Mouse (Mus musculus): ENCODE measurements around the gene Kifc1.
"Not testable (repeated sequence)": the region's sequence is repeated elsewhere in the genome, so short reads cannot be mapped to it uniquely, and the experiment has no call there.

Kifc1 gene

DNA sequence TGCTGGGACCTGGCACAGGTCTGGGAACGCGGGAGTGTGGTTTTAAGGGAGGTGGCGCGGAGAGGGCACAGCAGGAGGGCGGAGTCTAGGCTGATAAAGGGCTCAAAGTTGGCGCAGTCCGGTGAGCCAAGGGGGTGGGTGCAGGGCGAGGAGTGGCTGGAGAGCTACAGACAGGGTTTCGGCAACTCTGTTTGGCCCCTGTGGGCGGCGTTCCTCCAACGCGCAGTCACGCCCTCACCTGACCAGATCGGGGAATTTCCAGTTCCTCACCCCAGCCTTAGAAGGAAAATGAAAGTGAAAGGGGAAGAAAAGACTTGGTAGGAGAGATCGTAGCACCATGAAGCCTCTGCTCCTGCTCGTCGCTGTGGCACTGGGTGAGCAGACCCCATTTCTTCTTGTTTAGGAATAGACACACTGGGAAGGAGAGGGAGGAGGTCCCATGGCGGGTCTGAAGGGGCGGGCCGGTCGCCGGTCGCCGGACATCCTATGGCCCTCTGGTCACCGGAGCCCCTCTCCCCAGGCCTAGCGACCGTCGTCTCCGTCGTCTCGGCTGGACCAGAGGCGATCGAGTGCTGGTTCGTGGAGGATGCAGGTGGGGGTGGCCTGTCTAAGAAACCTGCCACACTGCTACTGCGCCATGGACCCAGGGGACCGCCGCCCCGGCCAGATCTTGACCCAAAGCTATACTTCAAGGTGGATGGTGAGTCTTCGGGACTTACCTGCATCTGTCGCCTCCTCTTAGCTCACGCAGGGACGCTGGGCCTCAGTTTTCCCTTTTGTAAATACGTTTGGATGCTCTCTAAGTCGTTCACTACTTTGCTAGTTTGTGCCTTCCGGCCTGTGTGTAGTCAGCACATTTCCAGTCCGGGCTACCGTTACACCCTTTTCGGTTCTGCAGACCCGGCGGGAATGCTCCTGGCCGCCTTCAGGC, 29.2 kb upstream of the Kifc1 start:
- peak in 1 of 2 experiments; percentile 50 for DNase-seq (ENCODE audit: low spot score in 2 of 2)

DNA sequence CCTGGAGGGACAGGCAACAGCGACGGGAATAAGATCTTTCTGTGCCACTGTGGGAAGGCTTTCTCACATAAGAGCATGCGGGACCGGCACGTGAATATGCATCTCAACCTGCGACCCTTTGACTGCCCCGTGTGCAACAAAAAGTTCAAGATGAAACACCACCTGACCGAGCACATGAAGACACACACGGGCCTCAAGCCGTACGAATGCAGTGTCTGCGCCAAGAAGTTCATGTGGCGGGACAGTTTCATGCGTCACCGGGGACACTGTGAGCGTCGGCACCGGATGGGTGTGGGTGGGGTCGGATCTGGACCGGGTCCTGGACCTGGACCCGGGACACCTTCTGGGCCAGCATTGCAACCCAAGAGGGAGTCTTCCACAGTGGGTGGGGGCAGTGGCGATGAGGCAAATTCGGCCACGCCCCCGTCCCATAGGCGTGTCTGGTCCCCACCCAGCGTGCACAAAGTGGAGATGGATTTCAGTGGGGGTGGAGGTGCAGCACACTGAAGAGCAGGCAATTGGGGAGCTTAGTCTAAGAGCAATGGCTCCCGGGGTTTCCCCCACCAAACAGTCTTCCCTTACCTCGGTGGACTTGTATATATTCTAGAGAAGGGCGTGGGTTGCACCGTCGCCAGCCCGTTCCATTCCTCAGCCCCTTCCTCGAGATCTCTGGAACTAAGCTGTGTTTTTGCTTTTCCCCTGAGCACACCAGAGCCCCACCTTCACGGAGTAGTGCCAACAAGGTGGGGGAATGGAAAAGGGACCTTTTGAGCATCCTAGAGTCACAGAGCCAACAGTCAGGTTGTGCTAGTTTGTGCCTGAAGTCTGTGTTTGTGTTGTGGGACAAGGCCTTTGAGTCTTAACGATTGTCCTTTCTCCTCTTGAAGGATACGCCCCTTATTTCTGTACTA, 28.1 kb upstream of the Kifc1 start:
- no peak for DNase-seq (ENCODE audit: low spot score in 2 of 2)

DNA sequence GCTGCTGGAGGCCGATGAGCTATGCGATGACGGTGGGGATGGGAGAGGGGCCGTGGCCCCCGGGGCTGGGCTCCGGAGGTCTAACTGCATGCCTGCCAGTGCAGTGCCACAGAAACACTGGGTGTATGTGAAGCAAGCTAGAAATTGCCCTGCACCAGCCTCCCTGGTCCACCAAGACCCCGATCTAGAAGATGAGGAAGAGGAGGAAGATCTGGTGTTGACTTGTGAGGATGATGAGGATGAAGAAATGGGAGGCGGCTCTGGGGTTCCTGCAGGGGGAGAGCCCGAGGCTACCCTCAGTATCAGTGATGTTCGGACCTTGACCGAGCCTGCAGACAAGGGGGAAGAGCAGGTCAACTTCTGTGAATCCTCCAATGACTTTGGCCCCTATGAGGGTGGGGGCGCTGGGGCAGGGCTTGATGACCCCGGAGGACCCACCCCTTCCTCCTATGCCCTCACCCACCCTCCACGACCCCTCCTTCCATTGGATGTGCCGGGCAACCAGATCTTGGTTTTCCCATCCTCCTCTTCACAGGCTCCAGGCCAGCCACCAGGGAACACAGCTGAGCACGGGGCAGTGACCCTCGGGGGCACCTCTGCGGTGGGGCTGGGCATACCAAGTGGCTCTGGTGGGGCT, 27.3 kb upstream of the Kifc1 start:
- DNase-seq (ENCODE audit: low spot score in 2 of 2): no peak

- peak in 1 of 2 experiments; percentile 5 for DNase-seq (ENCODE audit: low spot score in 2 of 2)
These were observed 26.6 kb upstream of the Kifc1 start for GRCm38 (mm10) chr17:33916847-33917655.

- no peak for DNase-seq (ENCODE audit: low spot score in 2 of 2)
These were observed 25.8 kb upstream of the Kifc1 start for GRCm38 (mm10) chr17:33916294-33916693.

DNA sequence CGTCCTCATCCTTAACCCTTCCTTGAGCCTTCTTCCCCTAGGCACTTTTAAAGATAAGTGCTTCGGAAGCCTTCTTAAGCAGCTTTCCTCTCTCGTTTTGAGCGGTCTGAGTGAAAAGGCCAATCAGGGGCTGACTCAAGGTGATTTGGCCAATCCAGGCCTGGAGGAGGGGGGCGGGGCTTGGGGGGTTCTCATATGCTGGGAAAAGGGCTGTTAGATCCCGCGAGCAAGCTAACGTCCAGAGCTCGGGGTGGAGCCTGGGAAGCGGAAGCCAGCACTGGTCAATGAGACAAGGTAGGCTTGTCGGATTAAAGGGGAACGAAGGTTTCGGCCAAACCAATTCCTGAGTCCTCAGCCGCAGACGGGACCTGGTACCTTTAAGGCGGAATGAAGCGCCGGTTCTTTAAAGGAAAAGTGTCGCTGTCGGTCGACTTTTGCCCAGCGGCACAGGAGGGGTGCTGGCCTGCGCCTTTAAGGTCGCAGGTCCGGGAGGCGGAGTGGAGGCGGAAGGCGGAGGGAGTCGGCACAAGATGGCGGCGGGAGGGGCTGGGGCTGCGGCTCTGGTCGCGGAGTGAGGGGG, 25.3 kb upstream of the Kifc1 start, which contains the start of the genes Tapbp and Zbtb22:
Gene Tapbp, plus strand, starts transcription at position 229 of the 580 bp plus-strand sequence.
Gene Zbtb22, plus strand, starts transcription at position 234 of the 580 bp plus-strand sequence.
- peak; percentile 96 to 98 for DNase-seq (ENCODE audit: low spot score in 2 of 2)

- no peak for DNase-seq (ENCODE audit: low spot score in 2 of 2)
These were observed 24.5 kb upstream of the Kifc1 start for GRCm38 (mm10) chr17:33914969-33915391.

DNA sequence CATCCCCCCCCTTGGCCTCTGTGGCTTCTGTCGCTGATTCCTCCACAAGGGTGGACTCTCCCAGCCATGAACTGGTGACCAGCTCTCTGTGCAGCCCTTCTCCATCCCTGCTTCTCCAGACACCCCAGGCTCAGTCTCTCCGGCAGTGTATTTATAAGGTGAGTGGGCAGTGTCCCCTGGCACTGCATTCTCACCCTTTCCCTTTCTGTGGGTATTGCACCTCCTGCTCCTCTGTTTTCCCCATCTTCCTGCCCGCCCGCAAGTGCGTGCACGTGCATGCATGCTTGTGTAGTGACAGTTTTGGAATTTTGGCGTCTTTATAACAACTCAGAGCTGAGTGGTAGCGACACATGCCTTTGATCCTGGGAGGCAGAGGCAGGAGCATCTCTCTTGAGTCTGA, 23.4 kb upstream of the Kifc1 start:
- DNase-seq (ENCODE audit: low spot score in 2 of 2): no peak

DNA sequence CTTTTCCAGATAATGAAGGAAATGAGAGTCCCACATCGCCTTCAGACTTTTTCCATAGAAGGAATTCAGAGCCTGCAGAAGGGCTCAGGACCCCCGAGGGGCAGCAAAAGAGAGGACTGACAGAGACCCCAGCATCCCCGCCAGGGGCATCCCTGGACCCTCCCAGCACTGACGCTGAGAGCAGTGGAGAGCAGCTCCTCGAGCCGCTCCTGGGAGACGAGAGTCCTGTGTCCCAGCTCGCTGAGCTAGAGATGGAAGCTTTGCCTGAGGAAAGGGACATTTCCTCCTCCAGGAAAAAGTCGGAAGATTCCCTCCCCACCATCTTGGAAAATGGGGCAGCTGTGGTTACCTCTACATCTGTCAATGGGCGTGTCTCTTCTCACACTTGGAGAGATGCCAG, 22.8 kb upstream of the Kifc1 start:
- DNase-seq (ENCODE audit: low spot score in 2 of 2): no peak

DNA sequence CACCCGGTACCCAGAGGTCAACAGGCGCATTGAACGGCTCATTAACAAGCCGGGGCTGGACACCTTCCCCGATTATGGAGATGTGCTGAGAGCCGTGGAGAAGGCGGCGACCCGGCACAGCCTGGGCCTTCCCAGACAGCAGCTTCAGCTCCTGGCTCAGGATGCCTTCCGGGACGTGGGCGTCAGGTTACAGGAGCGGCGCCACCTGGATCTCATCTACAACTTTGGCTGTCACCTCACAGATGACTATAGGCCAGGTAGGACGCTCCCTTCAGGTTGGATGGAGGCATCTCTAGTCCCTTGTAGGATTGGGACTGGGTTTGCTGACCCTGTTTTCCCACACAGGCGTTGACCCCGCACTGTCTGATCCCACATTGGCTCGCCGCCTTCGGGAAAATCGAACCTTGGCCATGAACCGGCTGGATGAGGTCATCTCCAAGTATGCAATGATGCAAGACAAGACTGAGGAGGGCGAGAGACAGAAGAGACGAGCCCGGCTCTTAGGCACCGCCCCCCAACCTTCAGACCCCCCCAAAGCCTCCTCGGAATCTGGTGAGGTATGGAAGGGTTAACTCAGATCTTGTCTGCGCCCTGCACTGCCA, 21.5 kb upstream of the Kifc1 start:
- no peak for DNase-seq (ENCODE audit: low spot score in 2 of 2)

- no peak for DNase-seq (ENCODE audit: low spot score in 2 of 2)
These were observed 20.8 kb upstream of the Kifc1 start for GRCm38 (mm10) chr17:33911052-33911812.

- no peak for DNase-seq (ENCODE audit: low spot score in 2 of 2)
These were observed 20.0 kb upstream of the Kifc1 start for GRCm38 (mm10) chr17:33910346-33911051.

- no peak for DNase-seq (ENCODE audit: low spot score in 2 of 2)
These were observed 19.4 kb upstream of the Kifc1 start for GRCm38 (mm10) chr17:33909869-33910250.

- peak; percentile 98 to 99 for DNase-seq (ENCODE audit: low spot score in 2 of 2)
These were observed 18.8 kb upstream of the Kifc1 start, which contains the start of gene Daxx for GRCm38 (mm10) chr17:33909077-33909868. Gene Daxx (plus strand): TSS chr17:33909414.

DNA sequence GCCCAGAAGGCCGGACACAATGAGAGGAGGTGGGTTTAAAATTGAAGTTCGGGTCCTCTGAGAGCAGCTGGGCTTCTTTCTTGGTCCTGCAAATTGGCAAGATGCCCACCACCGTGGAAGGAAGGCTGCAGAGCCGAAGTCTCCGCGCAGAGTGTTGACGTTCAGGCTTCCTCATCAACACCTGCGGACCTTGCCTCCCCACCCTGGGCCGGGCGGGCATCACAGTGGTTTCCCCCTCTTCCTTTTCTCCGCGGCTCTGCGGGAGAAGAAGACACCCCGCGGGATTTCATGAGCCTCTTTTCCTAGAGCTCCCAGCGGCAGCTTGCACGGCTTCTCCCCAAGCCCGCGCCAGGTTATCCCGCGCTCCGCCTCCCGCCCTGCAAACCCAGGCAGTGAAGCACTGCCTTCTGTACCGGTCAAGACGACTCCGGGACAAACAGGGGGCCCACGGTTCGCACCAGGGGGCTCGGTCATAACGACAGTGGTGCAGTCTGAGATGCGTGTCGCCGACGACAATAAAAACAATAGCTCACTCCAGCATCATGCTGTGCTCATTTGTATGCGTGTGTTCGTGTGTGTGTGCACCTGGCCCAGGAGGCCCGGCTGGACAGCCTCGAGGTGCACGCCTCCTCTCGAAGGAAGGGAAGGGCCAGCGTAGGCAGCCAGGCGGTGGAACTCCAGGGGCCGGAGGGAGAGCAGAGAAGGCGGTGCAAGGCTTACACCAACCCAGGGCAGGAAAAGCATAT, 18.0 kb upstream of the Kifc1 start:
- DNase-seq (ENCODE audit: low spot score in 2 of 2): peak; percentile 57 to 63

DNA sequence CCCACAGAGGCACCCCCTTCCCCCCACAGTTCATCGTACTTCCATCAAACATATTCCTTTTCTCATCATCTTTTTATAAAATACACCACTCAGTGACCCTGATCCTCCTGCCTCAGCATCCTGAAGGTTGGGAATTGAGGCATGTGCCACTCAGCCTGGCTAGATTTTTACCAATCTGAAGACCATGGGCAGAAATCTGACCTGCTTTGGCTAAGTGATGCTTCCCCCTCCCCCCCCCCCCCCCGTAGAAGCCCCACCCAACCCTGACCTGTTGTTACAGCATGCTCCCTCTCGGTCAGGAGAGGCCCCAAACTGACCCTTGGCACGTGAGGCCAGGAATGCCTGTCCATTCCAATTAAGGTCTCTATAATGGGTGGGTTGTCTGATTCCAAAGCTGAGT, 14.4 kb upstream of the Kifc1 start, which contains the start of gene Platr17:
Gene Platr17, plus strand, starts transcription at position 301 of the 400 bp plus-strand sequence.
- DNase-seq (ENCODE audit: low spot score in 2 of 2): not testable (repeated sequence)

Measured in right cerebral cortex, adult 2 months (tissue).